Mouse (Mus musculus) liver, embryonic 13.5 days (tissue): ENCODE results near the gene Appl2. TPM values are rescaled to one million over a fixed set of nuclear protein-coding genes. Genes with fewer than 3 reads are reported as not detected.
"Not testable (repeated sequence)": the region's sequence is repeated elsewhere in the genome, so short reads cannot be mapped to it uniquely, and the experiment has no call there.

ENCODE experiments used
- ATAC-seq: fragments of 200-750 bp; cut with Nextera tagmentation; 2 replicates; pipeline ENCODE4 v1.8.0; 2017; ENCODE audit warnings: low read depth, mild to moderate bottlenecking, moderate number of reproducible peaks, moderate library complexity
- DNase-seq: peaks from one replicate; pipeline ENCODE4 v3.0.0; 2022
- H3K27ac ChIP-seq: fragments of 300-500 bp; sonication (generic); 2 replicates; pipeline ENCODE4 v1.5.1; 2015; ENCODE audit warnings: moderate library complexity, mild to moderate bottlenecking, inconsistent platforms
- H3K27me3 ChIP-seq: fragments of 300-500 bp; sonication (generic); 2 replicates; pipeline ENCODE4 v1.6.1; 2015; ENCODE audit warnings: mild to moderate bottlenecking, inconsistent platforms
- H3K36me3 ChIP-seq: fragments of 300-500 bp; sonication (generic); 2 replicates; pipeline ENCODE4 v1.6.1; 2015; ENCODE audit warnings: mild to moderate bottlenecking, inconsistent platforms
- H3K4me1 ChIP-seq: fragments of 300-500 bp; sonication (generic); replicated peaks from 2 replicates; pipeline ENCODE4 v1.6.1; 2015; ENCODE audit warnings: inconsistent platforms
- H3K4me2 ChIP-seq: fragments of 300-500 bp; sonication (generic); 2 replicates; pipeline ENCODE4 v1.6.1; 2015; ENCODE audit warnings: inconsistent platforms, mild to moderate bottlenecking, moderate library complexity
- H3K4me3 ChIP-seq: fragments of 300-500 bp; sonication (generic); replicated peaks from 2 replicates; pipeline ENCODE4 v1.5.1; 2015; ENCODE audit warnings: mild to moderate bottlenecking, inconsistent platforms
- H3K9ac ChIP-seq: fragments of 300-500 bp; sonication (generic); 2 replicates; pipeline ENCODE4 v1.6.1; 2015; ENCODE audit warnings: mild to moderate bottlenecking, inconsistent platforms
- H3K9me3 ChIP-seq: fragments of 300-500 bp; sonication (generic); replicated peaks from 2 replicates; pipeline ENCODE4 v1.6.1; 2016; ENCODE audit warnings: inconsistent platforms
- WGBS: fragments of 180-500 bp; shearing (Covaris S2); methylation state at CpG from one replicate; pipeline ENCODE4 v1.1.7; 2015; ENCODE audit not compliant: insufficient replicate concordance; 5-methylcytosine and 5-hydroxymethylcytosine counted together
- polyA plus RNA-seq: library from polyadenylated mRNA; unstranded; fragments of >200 nt; fragmentation: Nextera tagmentation; extraction: Ambion mirVana; gene quantifications from 2 replicates; pipeline ENCODE4 v1.2.1, GENCODE M21; 2015

The Appl2 gene
- polyA plus RNA-seq: 8.5 and 10.8 TPM in 2 replicates

- no peaks in the 10 kb centered on the region for H3K9me3 ChIP-seq
- under 1% methylated on average over 58 of the region's 59 CpGs for WGBS
- H3K9ac ChIP-seq: peak within 1 kb of the TSS; percentile 62
- H3K4me3 ChIP-seq: peak within 1 kb of the TSS; percentile 62
- no peaks in the 10 kb centered on the region for H3K36me3 ChIP-seq
- H3K27ac ChIP-seq: no peak within 1 kb of the TSS
- H3K27me3 ChIP-seq: peaks cover 48% of the 10 kb centered on the region
- DNase-seq (peak; percentile 62), ATAC-seq (peak; percentile 58)
- H3K4me1 ChIP-seq: peaks cover 48% of the 10 kb centered on the region
- peak within 1 kb of the TSS; percentile 61 for H3K4me2 ChIP-seq
These were observed at the start of gene Appl2 for GRCm38 (mm10) chr10:83648131-83649020. Gene Appl2, minus strand, starts transcription at chr10:83648738.

- 50% methylated on average over 4 of the region's 4 CpGs for WGBS
These were observed 47.7 kb upstream of the Appl2 start for GRCm38 (mm10) chr10:83696226-83696625.

GRCm38 (mm10) chr10:83692175-83692895 lies 43.8 kb upstream of the Appl2 start:
- Histone ChIP-seq H3K36me3 (no peaks in the 10 kb centered on the region), H3K9ac (no peak overlapping the region), H3K4me3 (no peak overlapping the region), H3K4me1 (peaks cover 7% of the 10 kb centered on the region; the same call in 1 of the 2 replicates), H3K27ac (no peak overlapping the region), H3K4me2 (no peak overlapping the region), H3K27me3 (no peaks in the 10 kb centered on the region), H3K9me3 (no peaks in the 10 kb centered on the region)
- WGBS: 57% methylated on average over 11 of the region's 11 CpGs
- DNase-seq: no peak
- ATAC-seq: peak; percentile 39; the same call in 1 of the 2 replicates

More at GRCm38 (mm10) chr10:83696226-83696625, 47.7 kb upstream of the Appl2 start:
- ATAC-seq (no peak), DNase-seq (no peak)
- Histone ChIP-seq H3K36me3 (no peaks in the 10 kb centered on the region), H3K27ac (no peak overlapping the region), H3K4me3 (no peak overlapping the region), H3K4me2 (no peak overlapping the region), H3K27me3 (no peaks in the 10 kb centered on the region), H3K9ac (no peak overlapping the region), H3K4me1 (peaks cover 7% of the 10 kb centered on the region; the same call in 1 of the 2 replicates), H3K9me3 (no peaks in the 10 kb centered on the region)

- no peak for DNase-seq
- Histone ChIP-seq H3K4me3 (no peak overlapping the region), H3K27ac (no peak overlapping the region), H3K4me1 (peaks cover 7% of the 10 kb centered on the region; the same call in 1 of the 2 replicates), H3K27me3 (no peaks in the 10 kb centered on the region), H3K9ac (no peak overlapping the region), H3K9me3 (no peaks in the 10 kb centered on the region), H3K36me3 (no peaks in the 10 kb centered on the region), H3K4me2 (no peak overlapping the region)
- 65% methylated on average over 2 of the region's 2 CpGs for WGBS
- ATAC-seq: no peak
These were observed 39.7 kb upstream of the Appl2 start for GRCm38 (mm10) chr10:83688215-83688614.

- H3K9me3 ChIP-seq: no peaks in the 10 kb centered on the region
- H3K4me1 ChIP-seq: no peaks in the 10 kb centered on the region
- H3K27me3 ChIP-seq: no peaks in the 10 kb centered on the region
- WGBS: 75% methylated on average over 12 of the region's 12 CpGs
- no peak overlapping the region for H3K4me2 ChIP-seq
- DNase-seq (no peak), ATAC-seq (no peak)
- H3K9ac ChIP-seq: no peak overlapping the region
- no peaks in the 10 kb centered on the region for H3K36me3 ChIP-seq
- H3K4me3 ChIP-seq: no peak overlapping the region
- H3K27ac ChIP-seq: no peak overlapping the region
These were observed 32.8 kb upstream of the Appl2 start for GRCm38 (mm10) chr10:83681334-83681733.

GRCm38 (mm10) chr10:83666556-83666955 lies 18.0 kb upstream of the Appl2 start:
- no peaks in the 10 kb centered on the region for H3K9me3 ChIP-seq
- ATAC-seq (no peak), DNase-seq (no peak)
- 64% methylated on average over 4 of the region's 4 CpGs for WGBS
- 0 out of 2 replicates have a peak, but pooled peaks cover 2% of the 10 kb centered on the region for H3K27me3 ChIP-seq
- H3K36me3 ChIP-seq: no peaks in the 10 kb centered on the region
- no peak overlapping the region for H3K4me3 ChIP-seq
- H3K27ac ChIP-seq: no peak overlapping the region
- no peaks in the 10 kb centered on the region for H3K4me1 ChIP-seq
- H3K4me2 ChIP-seq: no peak overlapping the region
- H3K9ac ChIP-seq: no peak overlapping the region

- Histone ChIP-seq H3K4me3 (no peak overlapping the region), H3K36me3 (no peaks in the 10 kb centered on the region), H3K27ac (no peak overlapping the region), H3K4me2 (no peak overlapping the region), H3K27me3 (no peaks in the 10 kb centered on the region), H3K4me1 (no peaks in the 10 kb centered on the region), H3K9me3 (no peaks in the 10 kb centered on the region), H3K9ac (no peak overlapping the region)
- no peak for ATAC-seq
- 62% methylated on average over 8 of the region's 8 CpGs for WGBS
- no peak for DNase-seq
These were observed 13.4 kb upstream of the Appl2 start for GRCm38 (mm10) chr10:83661925-83662324.

GRCm38 (mm10) chr10:83660605-83661004 lies 12.1 kb upstream of the Appl2 start:
- no peak overlapping the region for H3K4me2 ChIP-seq
- no peak overlapping the region for H3K9ac ChIP-seq
- DNase-seq (no peak), ATAC-seq (no peak)
- no peaks in the 10 kb centered on the region for H3K4me1 ChIP-seq
- no peaks in the 10 kb centered on the region for H3K9me3 ChIP-seq
- no peaks in the 10 kb centered on the region for H3K27me3 ChIP-seq
- no peaks in the 10 kb centered on the region for H3K36me3 ChIP-seq
- no peak overlapping the region for H3K27ac ChIP-seq
- WGBS: 48% methylated on average over 4 of the region's 4 CpGs
- no peak overlapping the region for H3K4me3 ChIP-seq

GRCm38 (mm10) chr10:83654591-83654990 lies 6.1 kb upstream of the Appl2 start:
- H3K9ac ChIP-seq: no peak overlapping the region
- peaks cover 14% of the 10 kb centered on the region for H3K27me3 ChIP-seq
- ATAC-seq (no peak), DNase-seq (no peak)
- no peak overlapping the region for H3K4me2 ChIP-seq
- no peaks in the 10 kb centered on the region for H3K4me1 ChIP-seq
- no peak overlapping the region for H3K4me3 ChIP-seq
- WGBS: 69% methylated on average over 2 of the region's 2 CpGs
- H3K9me3 ChIP-seq: no peaks in the 10 kb centered on the region
- no peak overlapping the region for H3K27ac ChIP-seq
- no peaks in the 10 kb centered on the region for H3K36me3 ChIP-seq

GRCm38 (mm10) chr10:83652205-83652866 lies 3.8 kb upstream of the Appl2 start:
- Histone ChIP-seq H3K27me3 (peaks cover 37% of the 10 kb centered on the region), H3K4me1 (peaks cover 13% of the 10 kb centered on the region)
- not testable (repeated sequence) for H3K9ac ChIP-seq, H3K4me2 ChIP-seq, DNase-seq, H3K9me3 ChIP-seq, H3K27ac ChIP-seq, H3K4me3 ChIP-seq, H3K36me3 ChIP-seq, ATAC-seq
- WGBS: 82% methylated on average over 19 of the region's 19 CpGs

- H3K4me2 ChIP-seq: peak overlapping the region; percentile 61
- no peaks in the 10 kb centered on the region for H3K36me3 ChIP-seq
- no peaks in the 10 kb centered on the region for H3K9me3 ChIP-seq
- no peak overlapping the region for H3K27ac ChIP-seq
- H3K4me1 ChIP-seq: peaks cover 41% of the 10 kb centered on the region
- no peak for ATAC-seq
- peak overlapping the region; percentile 62 for H3K4me3 ChIP-seq
- WGBS: 24% methylated on average over 6 of the region's 6 CpGs
- no peak for DNase-seq
- peak overlapping the region; percentile 45; the same call in 1 of the 2 replicates for H3K9ac ChIP-seq
- H3K27me3 ChIP-seq: peaks cover 48% of the 10 kb centered on the region
These were observed 499 bp upstream of the Appl2 start for GRCm38 (mm10) chr10:83649037-83649436.
